Mouse (Mus musculus): ENCODE results near the gene Vsnl1.

DNA sequence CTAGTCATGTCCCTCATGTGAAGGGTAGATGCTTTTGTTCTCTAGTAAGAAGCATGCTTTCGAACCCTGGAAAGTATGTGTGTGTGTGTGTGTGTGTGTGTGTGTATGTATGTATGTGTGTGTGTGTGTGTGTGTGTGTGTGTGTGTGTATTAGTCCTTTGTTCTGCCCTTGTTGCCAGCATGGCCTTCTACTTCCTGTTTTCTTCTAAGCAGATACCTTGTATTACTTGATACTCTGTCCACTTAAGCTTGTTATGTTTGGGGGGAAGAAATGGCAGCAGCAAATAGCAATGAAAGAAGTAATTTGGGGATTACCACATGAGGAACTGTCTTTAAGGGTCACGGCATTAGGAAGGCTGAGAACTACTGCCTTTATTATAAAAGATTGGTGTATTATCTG, 159.8 kb downstream of the Vsnl1 start:
- TF ChIP-seq POLR2A (IDR thresholded peaks at IDR 0.05; ENCODE audit: control insufficient read depth in 1 of 2, insufficient read depth in 1 of 2, low read depth in 1 of 2, low read length in 2 of 2, poor library complexity in 1 of 2): no peak
- TF ChIP-seq EP300 (IDR thresholded peaks at IDR 0.05; ENCODE audit: low read depth in 1 of 2, low read length in 2 of 2): no peak
- TF ChIP-seq CTCF (IDR thresholded peaks at IDR 0.05 in 2 of 3, conservative IDR thresholded peaks at IDR 0.05 in 1 of 3; ENCODE audit: control insufficient read depth in 1 of 3, insufficient read depth in 1 of 3, low read depth in 2 of 3, low read length in 3 of 3, poor library complexity in 1 of 3, severe bottlenecking in 1 of 3): no peak
- no peak for TF ChIP-seq JUND (IDR thresholded peaks at IDR 0.05; ENCODE audit: low read depth, low read length)
- TF ChIP-seq USF1 (IDR thresholded peaks at IDR 0.05; ENCODE audit: low read depth, low read length): no peak
- TF ChIP-seq NRF1 (IDR thresholded peaks at IDR 0.05; ENCODE audit: insufficient read depth, low read depth, low read length, poor library complexity, severe bottlenecking): no peak
- TF ChIP-seq TCF12 (IDR thresholded peaks at IDR 0.05; ENCODE audit: low read depth, low read length): no peak
